Mouse (Mus musculus): Measurements from ENCODE around the gene Hspb2. TPM values are rescaled to one million over a fixed set of nuclear protein-coding genes. Genes with fewer than 3 reads are reported as not detected.

Gene Hspb2
- total RNA-seq (2021), result 1 to 10 TPM; 1.5 to 2.2 TPM
- long read RNA-seq, experiment 1, partial matches to known transcripts, result 0 of 3 reads
- long read RNA-seq, experiment 1, other reads (novel, unspliced or antisense), result 0 of 3 reads
- long read RNA-seq, experiment 2, partial matches to known transcripts, result 0 of 2 reads
- long read RNA-seq, experiment 2, other reads (novel, unspliced or antisense), result 0 of 2 reads

- no peak for DNase-seq
Measured at GRCm38 (mm10) chr9:50752054-50752602, at the start of gene Hspb2. TSS of gene Hspb2 (minus strand) at chr9:50752354.

GRCm38 (mm10) chr9:50800985-50801384, 48.8 kb upstream of the Hspb2 start:
- peak; percentile 32 to 54 for DNase-seq

- DNase-seq, result peak; percentile 23 to 66
Measured at GRCm38 (mm10) chr9:50798368-50798767, 46.2 kb upstream of the Hspb2 start.

- no peak for DNase-seq
Measured at GRCm38 (mm10) chr9:50797641-50798040, 45.5 kb upstream of the Hspb2 start.

- DNase-seq, result peak in 1 of 2 experiments; percentile 15
Measured at GRCm38 (mm10) chr9:50796776-50797175, 44.6 kb upstream of the Hspb2 start.

- peak in 1 of 2 experiments; percentile 16 for DNase-seq
Measured at GRCm38 (mm10) chr9:50795266-50795665, 43.1 kb upstream of the Hspb2 start.

GRCm38 (mm10) chr9:50782155-50782554, 30.0 kb upstream of the Hspb2 start:
- peak; percentile 31 to 32 for DNase-seq

GRCm38 (mm10) chr9:50776162-50776760, 24.1 kb upstream of the Hspb2 start:
- no peak for DNase-seq

- peak in 1 of 2 experiments; percentile 16 for DNase-seq
Measured at GRCm38 (mm10) chr9:50775662-50776126, 23.5 kb upstream of the Hspb2 start.

- peak; percentile 91 to 92 for DNase-seq
Measured at GRCm38 (mm10) chr9:50774991-50775612, 22.9 kb upstream of the Hspb2 start, which contains the start of the genes Alg9 and 1110032A03Rik. TSS of gene Alg9 (plus strand) at chr9:50775019. TSS of gene 1110032A03Rik (minus strand) at chr9:50775520.

GRCm38 (mm10) chr9:50774026-50774462, 21.9 kb upstream of the Hspb2 start:
- no peak for DNase-seq

GRCm38 (mm10) chr9:50770011-50770410, 17.9 kb upstream of the Hspb2 start:
- DNase-seq, result no peak

- peak; percentile 98 for DNase-seq
Measured at GRCm38 (mm10) chr9:50768107-50769002, 16.2 kb upstream of the Hspb2 start, which contains the start of gene Fdxacb1. TSS of gene Fdxacb1 (plus strand) at chr9:50768236.

- no peak for DNase-seq
Measured at GRCm38 (mm10) chr9:50767531-50768106, 15.5 kb upstream of the Hspb2 start.

- DNase-seq, result no peak
Measured at GRCm38 (mm10) chr9:50763331-50763730, 11.2 kb upstream of the Hspb2 start.

- DNase-seq, result no peak
Measured at GRCm38 (mm10) chr9:50761520-50762243, 9.5 kb upstream of the Hspb2 start.

GRCm38 (mm10) chr9:50756711-50757110, 4.6 kb upstream of the Hspb2 start:
- DNase-seq, result no peak

- DNase-seq, result no peak
Measured at GRCm38 (mm10) chr9:50753947-50754346, 1.8 kb upstream of the Hspb2 start.

GRCm38 (mm10) chr9:50752784-50753615, 846 bp upstream of the Hspb2 start:
- DNase-seq, result peak; percentile 67 to 72

- no peak for DNase-seq
Measured at GRCm38 (mm10) chr9:50751323-50751722, 831 bp downstream of the Hspb2 start, which contains the start of gene Cryab. TSS of gene Cryab (plus strand) at chr9:50751325.
